1 mouse cellular context compared by ENCODE assay signal in the genomic region with DNA sequence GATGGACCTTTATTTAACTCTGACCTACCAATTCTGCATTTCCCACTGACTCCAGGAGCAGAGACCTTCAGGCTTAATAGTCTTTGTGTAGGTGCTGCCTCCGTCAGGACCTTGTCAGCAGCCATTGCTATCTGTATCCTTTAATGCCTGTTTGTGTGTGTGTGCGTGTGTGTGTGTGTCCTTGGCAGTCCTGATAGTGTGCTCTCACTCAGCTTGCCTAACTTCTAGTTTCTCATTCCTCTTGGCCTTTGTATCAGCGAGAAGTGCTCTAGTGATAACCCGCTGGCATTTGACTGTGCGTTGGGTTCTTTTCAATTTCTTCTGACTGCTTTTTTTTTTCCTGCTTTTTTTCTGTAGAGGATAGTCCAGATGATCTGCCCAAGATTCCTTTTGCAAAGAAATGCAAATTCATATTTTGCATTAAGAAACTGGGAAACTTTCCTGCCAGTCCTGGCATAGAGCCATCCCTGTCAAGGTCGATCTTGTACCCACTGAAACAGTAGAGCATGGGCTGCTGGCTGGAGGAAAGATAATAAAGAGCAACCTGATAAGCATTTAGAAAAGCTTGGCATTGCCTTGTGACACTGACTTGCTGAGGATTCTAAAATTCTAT.
TF ChIP-seq lines count a peak whose summit lies in the region.

No protein-coding gene starts in this region.

TF ChIP-seq in MEL, 35 proteins besides CTCF, POLR2A, EP300 and RAD21 (continued from another document):
- no peak for TF ChIP-seq GABPA (IDR thresholded peaks at IDR 0.05; ENCODE audit: low read depth, low read length)
- TF ChIP-seq SMC3 (IDR thresholded peaks at IDR 0.05; ENCODE audit: low read depth, low read length): no peak
- no peak for TF ChIP-seq NELFE (IDR thresholded peaks at IDR 0.05; ENCODE audit: low read depth, low read length)
- TF ChIP-seq E2F4 (IDR thresholded peaks at IDR 0.05; ENCODE audit: borderline replicate concordance, low read depth, low read length): no peak
- TF ChIP-seq RCOR1 (IDR thresholded peaks at IDR 0.05; ENCODE audit: low read depth, low read length): no peak
- TF ChIP-seq ZNF384 (IDR thresholded peaks at IDR 0.05; ENCODE audit: low read depth, low read length): no peak
- TF ChIP-seq ZC3H11A (IDR thresholded peaks at IDR 0.05; ENCODE audit: low read depth, low read length): no peak
- no peak for TF ChIP-seq JUND (IDR thresholded peaks at IDR 0.05; ENCODE audit: low read depth, low read length)
- no peak for TF ChIP-seq CHD2 (IDR thresholded peaks at IDR 0.05; ENCODE audit: low read length)
- no peak for TF ChIP-seq ETS1 (IDR thresholded peaks at IDR 0.05; ENCODE audit: low read depth, low read length)
- TF ChIP-seq ZKSCAN1 (IDR thresholded peaks at IDR 0.05; ENCODE audit: low read depth, low read length): no peak
- TF ChIP-seq CHD1 (IDR thresholded peaks at IDR 0.05; ENCODE audit: low read depth, low read length): no peak
- TF ChIP-seq BHLHE40 (IDR thresholded peaks at IDR 0.05; ENCODE audit: borderline replicate concordance, low read depth, low read length): no peak
- TF ChIP-seq MXI1 (IDR thresholded peaks at IDR 0.05; ENCODE audit: low read depth, low read length): no peak
- TF ChIP-seq NRF1 (IDR thresholded peaks at IDR 0.05; ENCODE audit: insufficient read depth, low read depth, low read length, poor library complexity, severe bottlenecking): no peak
